Mouse (Mus musculus): ENCODE measurements around the gene Tram2.

Gene Tram2

GRCm38 (mm10) chr1:21079217-21079773 is at the start of gene Tram2:
Gene Tram2 (minus strand): TSS chr1:21079229.
- peak; percentile 90 for DNase-seq (ENCODE audit: low spot score)

GRCm38 (mm10) chr1:21124713-21125336 is 45.8 kb upstream of the Tram2 start:
- no peak for DNase-seq (ENCODE audit: low spot score)

- DNase-seq (ENCODE audit: low spot score): no peak
Observed at GRCm38 (mm10) chr1:21103784-21104183, 24.8 kb upstream of the Tram2 start.

- DNase-seq (ENCODE audit: low spot score): no peak
Observed at GRCm38 (mm10) chr1:21101221-21102006, 22.4 kb upstream of the Tram2 start.

DNA sequence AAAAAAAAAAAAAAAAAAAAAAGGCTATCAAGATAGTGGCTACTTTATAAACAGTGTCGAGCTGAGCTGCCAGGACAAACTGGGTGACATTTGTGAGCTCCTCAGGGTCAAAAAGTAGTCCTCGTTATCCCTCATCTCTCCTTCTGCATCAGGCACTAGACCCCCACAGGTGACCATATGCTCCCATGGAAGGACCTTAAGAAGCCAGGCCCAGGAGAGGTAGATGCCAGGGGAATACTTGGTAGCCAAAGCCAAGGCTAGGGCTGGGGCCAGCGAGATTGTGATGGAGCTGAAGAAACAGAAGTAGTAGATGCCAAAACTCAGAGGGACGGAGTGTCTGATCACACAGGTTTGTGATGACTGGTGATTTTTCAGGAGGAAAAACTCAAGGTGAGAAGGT is 21.7 kb upstream of the Tram2 start:
- DNase-seq (ENCODE audit: low spot score): no peak

DNA sequence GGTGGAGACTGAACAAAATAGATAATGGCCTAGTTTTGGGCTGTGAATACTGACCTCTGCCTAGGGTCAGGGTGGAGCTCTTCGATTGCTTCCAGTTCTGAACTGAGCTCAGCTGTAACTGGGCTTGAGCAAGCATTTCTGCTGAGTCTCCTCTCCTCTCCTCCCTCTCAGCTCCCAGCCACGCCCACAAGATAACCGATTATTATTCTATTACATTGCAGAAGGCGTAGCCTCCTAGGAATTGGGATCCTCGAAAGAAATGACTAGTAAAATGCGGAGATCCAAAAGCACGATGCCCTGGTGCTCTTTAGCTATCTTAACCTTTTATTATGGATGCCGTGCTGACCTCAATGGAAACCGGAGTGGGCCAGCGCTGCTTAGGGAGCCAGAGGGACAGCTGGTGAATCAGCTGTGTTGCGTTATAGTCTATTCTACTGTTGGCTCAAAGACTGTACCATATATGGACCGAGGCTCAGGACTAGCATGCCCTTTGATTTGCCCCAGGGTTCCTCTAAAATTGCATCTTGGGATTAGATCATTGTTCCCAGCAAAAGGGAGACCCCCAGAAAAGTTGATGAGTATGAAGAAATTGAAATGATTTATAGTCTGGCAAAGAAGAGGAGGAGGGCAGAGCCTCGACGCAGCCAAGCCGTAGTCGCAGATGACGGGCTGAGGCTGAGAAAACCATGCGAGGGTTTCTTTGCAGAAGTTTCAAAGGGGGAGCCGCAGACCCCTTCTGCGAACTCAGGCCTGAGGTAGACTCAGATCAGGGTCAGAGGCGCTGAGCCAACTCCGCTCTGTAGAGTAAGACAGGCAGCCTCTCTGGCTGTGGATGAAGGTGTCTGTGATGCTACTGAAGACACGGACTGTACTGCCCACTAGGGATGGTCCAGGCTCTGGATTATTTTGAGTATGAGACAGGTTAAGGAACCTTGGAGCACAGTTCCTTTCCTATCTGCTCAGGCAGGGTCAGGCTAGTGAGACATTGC is 18.3 kb upstream of the Tram2 start:
- no peak for DNase-seq (ENCODE audit: low spot score)

DNA sequence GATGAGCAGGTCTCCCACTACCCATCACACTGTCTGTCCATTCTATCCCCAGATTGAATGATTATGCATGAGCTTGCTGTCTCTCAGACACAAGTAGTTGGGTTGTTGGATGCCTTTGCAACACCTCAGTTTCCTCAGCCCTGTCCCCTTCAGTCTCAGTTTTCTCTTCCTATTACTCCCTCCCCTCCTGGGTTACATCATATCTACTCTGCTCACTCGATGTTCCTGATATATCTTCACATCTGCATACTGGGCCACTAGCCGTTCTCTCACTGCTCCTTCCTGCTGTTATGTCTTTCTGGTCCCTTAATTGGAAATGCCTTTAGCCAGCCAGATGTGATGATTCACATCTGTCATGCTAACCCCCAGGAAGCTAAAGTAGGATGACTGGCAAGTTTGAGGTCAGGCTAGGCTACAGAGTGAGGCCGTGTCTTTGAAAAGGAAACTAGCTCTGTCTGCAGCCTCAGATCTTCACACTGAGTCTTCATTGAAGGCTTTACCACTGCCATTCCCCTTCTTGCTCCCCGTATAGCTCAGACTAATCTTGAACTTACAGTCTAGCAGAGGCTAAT is 15.7 kb upstream of the Tram2 start:
- no peak for DNase-seq (ENCODE audit: low spot score)

GRCm38 (mm10) chr1:21089661-21090117 is 10.7 kb upstream of the Tram2 start:
- no peak for DNase-seq (ENCODE audit: low spot score)

DNA sequence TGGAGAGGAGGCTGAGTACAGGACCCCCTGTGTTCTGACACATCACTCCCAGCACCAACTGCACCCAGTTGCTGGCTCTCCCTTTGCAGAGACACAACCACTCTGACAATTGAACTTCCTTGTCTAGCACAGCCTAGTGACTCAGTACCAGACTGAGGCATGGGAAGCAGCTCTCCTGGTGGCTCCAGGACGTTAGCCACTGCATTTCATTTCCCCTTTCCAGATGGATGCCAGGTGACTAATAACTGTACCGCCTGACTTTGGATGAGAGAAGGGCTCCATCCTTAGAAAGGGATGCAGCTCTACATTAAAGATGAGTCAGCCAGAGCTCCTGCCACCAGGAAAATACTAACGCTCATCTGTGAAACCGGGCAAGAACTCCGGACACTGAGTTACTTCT is 7.3 kb upstream of the Tram2 start:
- no peak for DNase-seq (ENCODE audit: low spot score)

DNA sequence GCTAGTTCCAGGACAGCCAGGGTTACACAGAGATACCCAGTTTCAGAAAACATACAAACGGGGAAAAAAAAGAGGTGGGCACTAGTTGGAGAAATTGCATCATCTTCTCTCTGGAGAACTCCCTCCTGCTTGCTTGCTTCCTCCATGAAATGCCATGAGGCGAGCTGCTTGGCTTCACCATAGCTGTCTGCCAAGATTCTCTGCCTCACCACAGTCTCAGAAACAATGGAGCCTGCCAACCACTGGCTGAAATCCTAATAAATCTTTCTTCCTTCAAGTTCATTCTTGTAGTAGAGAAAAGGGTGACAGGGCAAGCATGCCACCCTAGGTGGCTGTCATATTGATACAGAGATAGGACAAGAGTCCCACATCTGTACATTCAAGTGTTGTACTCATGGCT is 5.6 kb upstream of the Tram2 start:
- DNase-seq (ENCODE audit: low spot score): no peak

- DNase-seq (ENCODE audit: low spot score): no peak
Observed at GRCm38 (mm10) chr1:21080362-21080761, 1.3 kb upstream of the Tram2 start.

DNA sequence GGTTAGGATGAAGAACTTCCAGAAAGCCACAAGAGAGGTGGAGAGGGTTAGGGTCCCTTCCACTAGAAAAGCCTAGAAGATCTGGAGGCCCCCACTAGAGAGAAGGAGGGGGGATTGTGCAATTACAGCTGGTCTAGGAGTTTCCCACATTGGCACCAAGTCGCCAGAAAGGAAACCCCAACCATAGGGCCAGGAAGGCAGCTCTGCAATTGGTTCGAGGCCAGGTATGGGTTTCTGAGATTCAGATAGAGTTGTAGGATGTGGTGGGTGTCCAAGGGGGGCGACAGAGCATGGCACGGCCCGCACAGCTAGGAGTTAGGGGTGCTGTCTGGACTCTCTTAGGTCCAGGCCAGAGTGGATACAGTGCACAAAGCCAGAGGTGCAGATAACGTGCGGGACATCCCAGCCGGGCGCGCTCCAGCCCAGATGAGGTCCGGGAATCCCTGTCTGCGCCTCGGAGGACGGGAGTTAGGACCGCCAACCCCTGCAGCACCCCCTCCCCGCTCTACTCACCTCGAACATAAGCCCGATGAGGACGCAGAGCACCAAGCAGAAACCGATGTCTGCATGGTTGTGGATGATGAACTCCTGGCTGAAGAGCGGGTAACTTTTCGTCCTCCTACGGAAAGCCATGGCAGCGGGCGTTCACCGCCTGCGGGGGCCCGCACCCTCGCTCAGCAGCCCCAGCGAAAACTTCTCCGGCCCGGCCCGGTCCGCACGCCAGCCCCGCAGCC is 381 bp downstream of the Tram2 start:
- no peak for DNase-seq (ENCODE audit: low spot score)

- no peak for DNase-seq (ENCODE audit: low spot score)
Observed at GRCm38 (mm10) chr1:21077619-21078018, 1.4 kb downstream of the Tram2 start.

DNA sequence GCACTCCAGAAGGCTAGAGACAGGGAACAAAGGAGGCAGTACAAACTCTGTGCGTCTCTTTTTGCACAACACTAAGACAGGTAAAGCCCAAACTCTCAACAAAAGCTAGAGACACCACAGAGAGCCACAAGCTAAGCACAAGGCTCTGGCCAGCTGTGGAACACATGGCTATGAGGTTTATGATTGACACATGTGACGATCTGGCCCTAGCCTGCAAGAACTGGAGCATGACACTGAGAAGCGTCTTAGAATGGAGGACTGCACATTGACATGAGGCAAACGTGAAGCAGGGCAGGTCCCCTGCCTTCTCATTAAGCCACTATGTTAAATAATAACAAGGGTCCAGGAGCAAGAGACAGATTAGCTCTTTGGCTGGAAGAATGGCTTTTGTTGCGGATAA is 1.8 kb downstream of the Tram2 start:
- DNase-seq (ENCODE audit: low spot score): no peak

DNA sequence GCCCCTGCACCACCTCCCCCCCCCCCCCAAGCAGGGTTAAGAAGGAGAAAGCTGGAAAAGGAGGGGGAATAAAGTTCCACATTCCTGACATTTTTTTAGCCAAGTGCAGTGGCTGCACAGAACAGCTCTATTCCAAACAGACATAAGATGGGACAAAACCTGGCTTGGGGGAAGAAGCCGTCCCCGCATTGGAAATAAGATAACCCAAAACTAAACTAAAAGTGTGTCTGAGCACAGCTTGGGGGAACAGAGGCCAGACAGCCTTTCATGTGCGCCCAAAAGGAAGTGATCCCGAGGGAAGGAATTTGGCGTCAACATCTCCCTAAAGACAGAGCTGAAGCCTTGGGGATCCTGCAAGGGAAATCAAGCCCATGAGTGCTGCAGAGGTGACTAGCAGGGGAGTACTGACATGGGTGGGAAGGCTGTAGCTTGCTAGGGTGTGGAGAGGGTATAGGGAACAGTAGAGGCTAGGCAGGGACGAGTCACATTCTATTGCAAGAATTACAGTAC is 3.0 kb downstream of the Tram2 start:
- DNase-seq (ENCODE audit: low spot score): no peak

DNA sequence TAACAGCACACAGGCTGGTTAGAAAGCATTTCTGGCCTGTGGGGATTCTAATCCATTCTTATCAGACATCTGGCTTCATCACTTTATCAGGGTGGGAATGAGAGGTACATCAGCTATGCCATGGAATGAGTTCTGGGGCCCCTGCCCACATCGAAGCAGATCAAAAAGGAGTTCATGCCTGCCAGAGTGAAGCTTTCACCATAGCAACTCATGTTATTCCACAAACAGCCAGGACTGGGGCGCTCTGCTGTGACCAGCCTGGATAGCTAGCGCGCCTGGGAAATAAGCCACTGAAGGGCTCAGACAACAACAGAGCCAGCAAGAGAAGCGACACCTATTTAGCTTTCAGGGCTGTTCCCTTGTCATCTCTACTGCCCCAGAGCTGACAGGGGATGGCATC is 4.8 kb downstream of the Tram2 start:
- DNase-seq (ENCODE audit: low spot score): no peak

GRCm38 (mm10) chr1:21072875-21073444 is 6.1 kb downstream of the Tram2 start:
- no peak for DNase-seq (ENCODE audit: low spot score)

DNA sequence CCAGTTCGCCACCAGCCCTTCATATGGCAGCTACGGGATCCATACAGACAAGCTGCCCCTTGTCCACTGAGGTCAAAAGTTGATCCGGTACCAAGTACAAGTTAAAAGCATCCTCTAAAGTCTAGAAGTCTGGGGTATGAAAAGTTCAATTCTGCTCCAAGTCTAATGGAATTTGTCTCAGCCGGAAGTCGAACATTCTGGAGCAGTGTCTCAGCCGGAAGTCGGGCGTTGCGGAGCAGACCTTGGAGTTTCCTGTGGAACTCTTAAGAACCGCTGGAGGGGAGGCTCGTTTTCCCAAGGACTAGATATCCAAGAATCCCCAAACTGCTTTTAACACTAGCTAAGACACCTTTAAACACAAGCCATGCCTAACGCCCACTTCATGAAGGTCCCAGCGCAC is 8.4 kb downstream of the Tram2 start:
- DNase-seq (ENCODE audit: low spot score): no peak

DNA sequence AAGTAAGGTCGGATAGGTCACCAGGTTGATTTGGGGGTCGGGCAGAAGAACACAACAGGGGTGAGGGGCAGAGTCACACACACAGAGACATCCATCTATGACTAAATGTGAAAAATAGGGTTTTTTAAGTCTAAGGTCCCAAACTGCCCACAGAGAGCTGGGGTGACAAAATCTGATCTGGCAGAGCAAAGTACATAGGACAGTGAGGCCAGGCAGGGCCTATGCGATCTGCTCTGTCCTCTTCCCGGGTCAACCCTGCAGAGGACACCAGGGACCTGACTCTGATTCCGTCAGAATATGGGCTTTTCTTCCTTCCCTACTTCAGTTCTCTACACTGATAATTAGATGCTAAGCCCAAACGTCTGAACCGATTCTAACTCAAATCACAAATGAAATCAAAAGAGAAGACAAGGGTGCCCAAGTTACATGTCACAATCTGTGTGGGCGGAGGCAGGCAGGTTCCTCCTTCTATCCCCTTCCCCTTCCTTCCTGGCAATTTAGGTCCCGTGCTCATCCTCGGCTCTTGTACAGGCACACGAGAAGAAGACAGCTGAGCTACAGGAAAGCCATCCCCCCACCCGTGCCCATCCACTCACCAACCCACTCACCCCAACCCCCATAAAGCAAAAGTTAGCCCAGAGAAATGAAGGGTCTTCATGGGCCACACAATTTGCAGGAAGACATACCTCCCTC is 9.1 kb downstream of the Tram2 start:
- DNase-seq (ENCODE audit: low spot score): no peak

DNA sequence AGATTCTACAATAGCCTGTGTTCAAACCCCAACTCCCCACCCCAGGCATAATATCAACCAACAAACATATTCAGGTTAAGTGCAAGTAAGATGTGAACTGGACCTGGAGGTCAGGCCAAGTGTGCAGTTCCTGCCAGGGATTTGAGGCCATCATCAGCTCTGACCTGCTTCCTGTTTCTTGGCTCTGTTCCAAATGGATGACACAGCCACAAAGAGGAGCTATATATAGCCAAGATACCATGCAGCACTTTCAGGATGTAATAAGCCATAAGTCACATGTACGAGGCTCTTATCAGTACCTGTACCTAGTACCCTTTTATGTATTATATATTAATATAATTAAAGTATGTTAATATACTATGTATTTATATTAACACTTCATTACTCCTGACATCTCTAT is 10.5 kb downstream of the Tram2 start:
- DNase-seq (ENCODE audit: low spot score): no peak

All from urinary bladder, postnatal 10 days (tissue).